Mouse (Mus musculus) urinary bladder, postnatal 36 days (tissue): ENCODE measurements around the gene Slc25a34.

ENCODE experiments used
- DNase-seq, 2 experiments: peaks; one replicate each; pipeline ENCODE4 v3.0.0; 2022; ENCODE audit warnings: low spot score in 2 of 2, mixed read lengths in 1 of 2

The Slc25a34 gene

DNA sequence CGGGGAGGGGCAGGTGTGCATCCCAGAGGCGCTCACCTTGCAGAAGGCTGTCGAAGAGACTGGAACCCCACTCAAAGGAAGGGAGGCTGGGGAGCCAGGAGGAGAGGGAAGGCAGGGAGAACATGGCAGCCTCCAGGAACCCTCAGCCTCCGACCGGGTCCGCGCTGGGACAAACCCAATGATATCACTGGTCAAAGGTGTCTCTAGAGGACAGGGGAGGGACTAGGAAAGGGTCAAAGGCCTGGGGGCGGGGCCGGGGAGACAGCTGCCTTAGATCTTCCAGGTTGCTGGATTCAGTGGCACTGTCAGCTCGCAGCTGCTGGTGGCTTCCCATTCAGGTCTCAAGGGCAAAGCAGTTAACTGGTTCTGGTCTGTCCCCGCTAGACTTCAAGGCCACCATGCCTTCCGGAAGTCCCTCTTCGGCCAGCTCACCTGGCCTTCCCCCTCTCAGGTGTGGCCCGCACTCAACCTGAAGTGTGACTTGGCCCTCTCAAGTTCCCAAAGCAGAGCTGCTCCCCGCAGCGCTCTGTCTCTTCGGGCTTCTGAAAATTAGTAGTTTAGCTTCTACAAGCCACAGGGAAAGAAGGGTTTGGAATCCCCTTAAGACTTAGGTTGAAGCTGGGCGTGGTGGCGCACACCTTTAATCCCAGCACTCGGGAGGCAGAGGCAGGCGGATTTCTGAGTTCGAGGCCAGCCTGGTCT lies 5.6 kb downstream of the Slc25a34 start:
- no peak for DNase-seq

DNA sequence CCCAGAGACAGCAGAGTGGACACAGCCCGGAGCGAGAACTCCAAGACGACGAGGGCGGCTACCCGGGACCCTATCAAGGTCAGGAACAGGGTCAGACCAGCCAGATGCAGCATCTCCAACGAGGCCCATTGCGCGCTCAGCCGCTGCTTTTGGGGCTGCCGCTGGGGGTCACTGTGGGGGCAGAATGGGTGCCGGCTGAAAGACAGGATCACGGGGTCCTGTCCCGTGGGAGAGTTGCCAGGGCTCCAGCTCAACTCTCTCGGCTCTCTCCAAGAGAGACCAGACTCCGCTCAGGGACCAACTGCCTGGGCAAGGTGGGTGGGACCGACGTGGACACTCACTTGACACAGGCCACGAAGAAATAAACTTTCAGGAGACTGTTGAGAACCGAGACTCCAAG lies 6.3 kb downstream of the Slc25a34 start:
- DNase-seq: peak in 1 of 2 experiments; percentile 67

DNA sequence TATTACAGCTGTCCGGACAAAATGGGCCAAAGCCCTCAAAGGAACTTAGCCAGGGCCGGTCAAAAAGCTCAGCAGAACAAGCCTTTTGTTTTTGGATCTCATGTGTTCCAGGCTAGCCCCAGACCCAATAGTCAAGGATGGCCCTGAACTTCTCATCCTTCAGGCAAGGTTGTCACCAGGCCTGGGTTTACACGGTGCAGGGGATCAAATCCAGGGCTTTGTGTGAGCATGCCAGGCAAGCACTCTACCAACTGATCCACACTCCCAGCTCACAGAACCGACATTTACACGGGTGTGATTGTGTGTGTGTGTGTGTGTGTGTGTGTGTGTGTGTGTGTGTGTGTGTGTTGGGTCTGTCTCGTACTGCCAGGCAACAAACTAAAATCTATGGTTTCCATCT lies 6.8 kb downstream of the Slc25a34 start:
- no peak for DNase-seq

DNA sequence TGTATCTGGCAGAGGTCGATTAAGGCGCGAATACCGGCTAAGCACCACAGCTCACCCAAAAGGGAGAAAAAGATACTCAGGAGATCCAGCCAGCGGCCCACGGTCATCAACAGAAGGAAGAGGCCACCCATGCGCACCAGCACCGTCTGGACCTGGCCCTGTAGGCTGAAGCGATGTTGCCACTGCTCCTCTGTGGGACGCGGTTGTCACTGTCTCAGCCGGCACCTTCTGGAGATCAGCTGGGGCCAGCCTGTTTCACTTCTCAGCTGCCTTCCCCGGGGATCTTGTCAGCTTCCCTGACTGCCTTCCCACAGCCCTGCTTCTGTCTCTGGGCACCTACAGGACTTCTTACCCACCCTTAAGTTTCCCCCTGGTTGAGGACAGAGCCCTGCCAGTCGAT lies 8.7 kb downstream of the Slc25a34 start:
- DNase-seq: no peak

DNA sequence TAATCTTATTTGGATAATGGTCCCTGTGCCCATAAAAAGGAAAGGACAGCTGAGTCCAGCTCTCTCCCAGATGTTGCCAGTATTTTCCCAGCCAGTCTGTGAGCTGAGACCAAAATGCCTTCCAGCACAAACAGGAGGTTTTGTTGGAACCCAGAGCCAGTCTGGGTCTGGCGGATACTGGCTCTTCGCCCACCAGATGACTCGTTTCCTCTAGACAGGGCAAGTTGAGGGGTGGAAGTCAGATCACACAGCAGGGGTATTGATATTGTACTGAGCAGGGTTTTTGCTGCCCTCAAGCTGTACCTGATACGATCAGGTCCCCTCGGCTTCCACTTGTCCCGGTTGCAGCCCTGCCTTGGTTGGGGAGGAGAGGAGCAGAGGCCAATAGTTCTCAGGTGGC lies 14.1 kb downstream of the Slc25a34 start:
- DNase-seq: no peak

DNA sequence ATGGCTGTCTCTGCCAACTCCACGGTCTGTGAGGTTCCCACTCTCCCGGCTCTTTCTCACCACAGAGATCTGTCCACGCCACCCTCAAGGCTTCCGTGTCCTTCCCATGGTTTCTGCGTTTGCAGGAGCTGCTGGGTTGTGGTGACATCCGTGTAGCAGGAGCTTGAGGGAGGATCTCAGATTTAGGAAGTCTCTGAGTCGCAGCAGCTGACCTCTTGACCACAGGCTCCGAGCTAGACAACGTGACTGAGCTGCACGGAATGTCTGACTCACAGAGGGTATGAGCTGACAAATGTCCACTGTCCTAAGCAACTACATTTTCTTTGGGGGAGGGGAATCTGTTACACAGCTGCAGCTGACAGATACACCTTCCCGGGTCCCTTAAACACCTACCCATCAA lies 17.8 kb downstream of the Slc25a34 start, which contains the start of gene Fblim1:
Fblim1 (minus strand) TSS at position 236 of the 400 bp plus-strand sequence.
- no peak for DNase-seq

DNA sequence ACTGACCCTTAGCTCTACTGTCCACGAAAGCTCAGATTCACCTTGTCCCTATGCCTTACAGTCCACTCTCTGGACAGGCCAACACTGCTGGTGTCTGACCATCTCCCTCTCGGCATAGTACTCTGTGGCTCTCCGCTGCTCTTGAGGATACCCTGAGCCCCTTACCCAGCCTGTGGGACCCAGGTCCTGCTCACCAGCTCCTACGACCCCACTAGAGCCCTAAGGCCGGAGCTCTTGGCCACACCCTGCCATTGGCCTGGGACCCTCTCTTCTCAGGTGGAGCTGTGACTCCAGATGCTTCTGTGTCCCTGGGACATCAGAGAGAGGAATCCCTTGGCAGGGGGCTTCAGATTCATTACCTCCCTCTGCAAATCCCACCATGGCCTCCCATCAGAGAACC lies 18.2 kb downstream of the Slc25a34 start:
- DNase-seq: no peak

DNA sequence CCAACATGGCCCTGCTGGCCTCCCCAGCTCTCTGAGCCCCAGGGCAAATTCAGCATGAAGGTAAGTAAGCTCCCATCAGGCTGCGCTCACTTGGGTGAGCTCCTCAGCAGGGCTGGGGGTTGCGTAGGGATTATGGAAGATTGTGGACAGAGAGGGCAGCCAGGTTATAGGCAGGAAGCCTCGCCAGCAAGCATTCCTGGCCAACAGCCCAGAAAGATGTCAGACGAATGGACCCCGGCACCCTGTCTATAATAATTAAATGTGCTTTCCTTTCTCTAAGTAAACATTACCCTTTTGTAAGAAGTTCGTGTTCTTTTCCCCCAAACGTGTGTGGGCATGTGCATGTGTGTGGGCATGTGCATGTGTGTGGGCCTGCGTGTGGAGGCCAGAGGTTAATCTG lies 19.1 kb downstream of the Slc25a34 start:
- DNase-seq: peak in 1 of 2 experiments; percentile 42

DNA sequence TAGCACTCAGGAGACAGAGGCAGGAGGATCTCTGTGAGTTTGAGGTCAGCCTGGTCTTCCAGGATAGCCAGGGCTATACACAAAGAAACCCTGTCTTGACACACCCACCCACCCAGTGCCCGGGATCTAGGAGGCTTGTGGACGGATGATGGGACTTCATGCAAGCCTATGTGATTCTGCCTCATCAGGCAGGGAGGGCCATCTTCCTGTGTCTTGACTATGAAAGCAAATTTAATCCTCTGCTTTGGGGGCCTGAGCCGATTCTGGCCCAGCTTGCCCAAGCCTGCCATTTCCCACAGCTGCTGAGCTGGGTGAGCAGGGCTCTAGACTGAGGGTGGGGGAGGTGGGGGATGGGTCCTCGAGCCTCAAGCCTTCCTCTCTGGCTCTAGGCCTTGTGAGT lies 19.7 kb downstream of the Slc25a34 start:
- DNase-seq: no peak

DNA sequence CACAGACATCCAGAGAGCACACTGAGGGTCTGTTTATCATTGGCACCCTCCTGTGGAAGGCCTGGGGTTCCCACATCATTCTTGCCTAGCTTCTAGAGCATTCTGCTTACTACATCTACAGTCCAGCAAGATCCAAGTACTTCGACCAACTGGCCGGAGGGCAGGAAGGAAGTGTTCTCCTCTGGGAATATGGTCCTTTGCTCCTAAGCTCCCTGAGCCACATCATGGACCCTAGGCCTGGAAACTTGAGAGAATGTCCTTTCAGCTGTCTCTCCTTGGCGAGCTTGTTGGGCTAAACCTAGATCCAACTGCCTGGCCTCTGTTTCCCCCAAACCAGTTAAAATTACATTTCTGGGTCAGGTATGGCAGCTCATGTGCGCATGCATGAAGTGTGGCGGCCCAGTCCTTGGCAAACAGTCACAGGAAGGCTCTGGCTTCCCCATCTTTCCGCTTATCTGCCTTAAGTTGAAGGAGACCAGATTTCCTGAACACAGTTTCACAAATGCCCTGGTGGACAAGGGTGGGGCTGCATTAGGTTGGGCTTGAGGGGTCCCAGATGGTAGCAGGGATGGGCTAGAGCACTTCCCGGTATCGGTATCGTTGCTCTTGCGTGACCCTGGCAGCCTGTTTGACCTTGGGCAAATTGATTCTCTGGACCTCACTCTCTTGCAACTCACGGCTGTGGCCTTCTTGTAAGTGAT lies 20.9 kb downstream of the Slc25a34 start:
- DNase-seq: no peak

DNA sequence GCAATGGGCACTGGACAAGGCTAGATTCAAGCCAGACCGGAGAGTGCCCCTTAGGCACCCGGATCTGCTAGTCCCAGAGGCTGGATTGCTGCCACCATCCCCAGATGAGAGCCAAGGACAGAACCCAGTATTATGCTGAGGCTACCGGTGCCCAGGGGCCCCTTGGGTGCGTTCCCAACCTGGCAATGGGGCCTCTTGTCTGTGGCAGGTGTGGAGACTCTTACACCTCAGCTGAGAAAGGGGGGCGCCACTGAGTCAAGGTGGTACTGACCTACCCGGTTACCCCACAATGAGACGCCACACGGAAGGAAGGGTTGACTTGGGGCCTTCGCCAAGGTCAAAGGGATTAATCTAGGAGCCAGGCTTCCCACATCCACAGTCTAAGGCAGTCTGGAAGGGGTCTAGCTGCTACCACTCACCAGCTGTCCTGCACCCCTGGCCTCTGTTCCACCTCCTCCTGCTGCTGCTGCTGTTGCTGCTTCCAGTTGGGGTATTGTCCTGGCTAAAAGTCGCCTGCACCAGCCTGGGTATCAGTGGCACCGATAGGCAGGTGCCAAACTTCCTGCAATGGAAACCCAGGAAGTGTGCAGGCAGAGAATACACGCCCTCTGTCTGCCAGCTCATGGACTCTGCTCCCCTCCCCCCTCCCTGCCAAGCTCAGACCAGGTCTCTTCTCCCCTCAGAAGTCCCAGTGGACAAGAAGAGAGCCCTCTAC lies 22.3 kb downstream of the Slc25a34 start:
- no peak for DNase-seq

DNA sequence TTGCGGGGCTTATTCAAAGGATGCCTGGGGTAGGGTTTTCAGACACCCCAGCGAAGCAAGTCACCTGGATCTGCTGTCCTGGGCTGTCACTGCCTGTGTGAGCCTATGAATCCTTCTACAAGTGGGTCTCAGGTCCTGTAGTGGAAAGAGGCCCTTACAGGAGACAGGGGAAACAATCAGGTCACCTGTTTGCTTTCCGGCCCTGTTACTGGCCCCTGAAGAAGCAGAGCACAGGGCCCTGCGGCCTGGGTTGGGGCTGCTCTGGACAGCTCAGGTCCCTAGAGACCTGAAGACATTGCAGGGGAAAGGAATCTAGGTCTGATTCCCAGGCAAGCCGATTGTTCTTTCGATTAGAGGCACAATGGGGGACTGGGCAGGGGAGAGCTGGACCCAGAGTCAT lies 23.3 kb downstream of the Slc25a34 start:
- no peak for DNase-seq

DNA sequence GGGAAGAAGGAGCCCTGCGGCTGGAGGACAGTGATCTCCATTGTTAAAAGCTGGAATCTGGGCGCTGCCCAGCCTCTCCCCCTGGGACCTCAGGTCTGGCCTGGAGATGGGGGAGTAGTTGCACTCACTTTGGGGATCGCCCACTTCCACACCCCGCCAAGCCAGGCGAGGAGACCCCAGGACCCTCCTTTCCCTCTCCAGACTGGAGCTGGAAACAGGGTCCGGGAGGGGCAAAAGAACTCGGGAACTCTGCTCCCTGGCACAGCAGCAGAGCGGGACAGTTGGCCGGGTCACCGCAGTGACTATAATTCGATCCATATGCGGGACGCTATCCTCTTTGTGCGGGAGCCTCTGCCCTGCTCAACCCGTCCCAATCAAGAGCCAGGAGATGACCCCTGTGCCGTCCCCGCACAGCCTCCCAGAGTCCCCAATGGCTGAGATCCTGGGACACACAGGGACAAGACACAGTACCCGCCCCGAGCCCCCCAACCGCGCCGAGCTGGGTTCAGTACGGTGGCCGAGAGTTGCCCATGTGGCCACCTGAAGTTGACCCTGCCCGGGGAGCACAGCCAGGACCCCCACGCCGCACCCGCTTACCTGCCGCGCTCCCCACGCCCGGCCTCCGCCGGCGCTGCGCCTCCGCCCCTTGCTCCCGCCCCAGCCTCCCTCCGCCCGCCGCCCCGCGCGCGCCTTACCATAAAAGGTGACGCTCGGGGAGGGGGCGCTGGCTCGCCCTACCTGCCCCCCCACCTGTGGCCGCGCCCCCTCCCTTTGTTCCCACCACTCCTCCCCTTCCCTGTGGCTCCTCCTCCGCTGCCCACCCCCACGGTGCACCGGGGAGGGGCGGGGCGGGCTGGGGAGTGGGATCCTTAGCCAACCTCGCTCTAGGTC lies 24.1 kb downstream of the Slc25a34 start:
- DNase-seq: no peak

DNA sequence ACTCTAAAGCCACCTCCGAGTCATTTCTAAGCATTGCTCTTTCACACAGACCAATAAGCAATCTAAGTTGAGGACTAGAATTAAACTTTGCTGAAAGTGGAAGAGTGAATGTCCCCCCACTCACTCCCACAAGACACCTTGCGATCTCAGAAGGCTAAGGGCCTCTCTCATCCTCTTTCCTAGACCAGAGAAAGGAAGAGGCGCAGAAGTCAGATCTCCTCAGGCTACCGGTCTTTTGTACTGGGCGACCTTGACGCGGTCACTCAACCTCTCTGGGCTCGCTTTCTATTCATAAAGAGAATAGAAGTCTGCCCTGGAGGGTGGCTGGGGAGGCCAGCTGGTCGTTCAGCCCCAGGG lies 24.7 kb downstream of the Slc25a34 start:
- no peak for DNase-seq

DNA sequence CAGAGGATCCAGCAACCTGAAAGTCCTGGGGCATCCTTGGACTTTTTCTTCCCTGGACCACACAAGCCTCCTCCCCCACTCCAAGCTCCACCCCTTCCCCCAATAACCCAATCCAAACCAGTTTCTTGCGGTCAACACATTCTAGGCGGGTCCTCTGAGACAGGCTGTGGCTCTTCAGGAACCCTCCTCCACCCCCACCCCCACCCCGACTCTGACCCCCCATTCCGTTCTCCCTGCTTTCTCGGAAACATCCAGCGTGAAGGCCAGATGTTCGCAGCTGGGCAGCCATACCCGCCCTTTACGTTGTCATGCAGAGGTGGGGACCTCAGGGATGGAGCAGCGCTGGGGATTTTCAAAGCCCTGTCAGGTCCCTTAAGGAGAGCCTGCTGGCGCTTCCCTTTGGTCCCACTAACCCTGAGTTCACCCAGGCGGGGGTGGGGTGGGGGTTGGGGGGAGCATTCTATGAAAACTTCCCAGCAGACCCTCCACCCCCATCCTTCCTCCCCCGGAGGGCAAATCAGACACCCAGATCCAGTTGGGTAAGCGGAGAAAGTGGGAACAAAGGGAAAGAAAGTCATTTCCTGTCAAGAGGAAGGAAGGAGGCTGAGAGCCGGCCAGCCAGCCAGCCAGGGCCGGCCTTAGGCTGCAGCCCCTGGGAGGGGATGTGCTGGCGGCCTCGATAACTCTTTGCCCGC lies 25.3 kb downstream of the Slc25a34 start:
- no peak for DNase-seq

DNA sequence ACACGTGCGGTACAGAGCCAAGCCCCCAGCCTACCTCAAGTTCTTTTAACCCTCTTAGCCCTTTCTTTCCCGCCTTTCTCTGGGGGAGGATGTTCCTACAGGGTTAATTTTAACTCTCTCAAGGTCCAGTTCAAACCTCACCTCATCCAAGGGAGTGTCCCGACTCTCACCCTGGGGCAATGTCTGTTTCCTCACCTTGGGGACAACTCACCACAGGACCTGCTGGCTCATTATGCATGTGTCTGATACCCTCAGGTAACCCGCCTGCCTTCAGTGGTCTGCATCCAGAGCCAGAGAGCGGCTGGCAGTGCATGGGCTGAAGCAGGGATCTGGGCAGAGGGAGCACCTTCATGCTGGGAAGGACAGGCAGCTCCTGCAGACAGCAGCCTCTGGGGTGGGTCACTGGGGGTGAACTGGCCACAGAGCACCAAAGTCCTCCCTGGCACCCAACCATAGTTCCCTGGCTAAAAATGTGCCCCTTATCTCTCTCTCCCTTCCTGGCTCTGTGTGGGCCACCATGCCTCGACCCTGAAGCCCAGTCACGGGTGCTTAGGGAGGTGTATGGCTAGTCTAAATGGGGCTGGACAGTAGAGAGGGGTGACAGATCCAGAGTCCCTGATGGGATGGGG lies 26.8 kb downstream of the Slc25a34 start:
- no peak for DNase-seq

DNA sequence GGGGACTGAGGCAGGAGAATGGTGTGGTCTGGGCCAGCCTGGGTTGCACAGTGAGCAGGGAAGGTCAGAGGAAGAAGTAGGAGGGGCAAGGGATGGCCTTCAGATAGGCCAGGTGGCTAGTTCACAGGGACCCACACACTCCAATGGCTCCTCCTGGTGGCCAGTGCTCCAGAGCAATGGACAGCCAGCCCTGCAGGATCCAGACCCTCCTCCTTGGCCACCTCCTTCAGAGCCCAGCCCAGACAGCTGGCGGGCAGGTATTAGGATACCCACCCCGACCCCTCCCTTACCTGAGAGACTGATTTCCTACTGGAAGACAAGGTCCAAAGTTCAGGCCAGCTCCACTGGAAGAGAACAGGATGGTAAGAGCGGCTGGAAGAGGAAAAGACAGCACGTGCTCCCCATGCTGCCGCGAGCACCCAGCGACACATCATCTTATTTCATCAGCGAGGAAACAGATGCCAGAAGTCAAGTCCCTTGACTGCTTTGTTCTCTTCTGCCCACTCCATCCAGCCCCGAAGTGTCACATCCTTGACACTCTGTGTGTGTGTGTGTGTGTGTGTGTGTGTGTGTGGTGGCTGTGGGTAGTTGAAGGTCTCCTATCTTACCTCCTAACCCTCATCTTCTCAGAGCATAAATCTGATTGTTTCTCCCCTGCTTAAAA lies 27.9 kb downstream of the Slc25a34 start:
- DNase-seq: no peak

DNA sequence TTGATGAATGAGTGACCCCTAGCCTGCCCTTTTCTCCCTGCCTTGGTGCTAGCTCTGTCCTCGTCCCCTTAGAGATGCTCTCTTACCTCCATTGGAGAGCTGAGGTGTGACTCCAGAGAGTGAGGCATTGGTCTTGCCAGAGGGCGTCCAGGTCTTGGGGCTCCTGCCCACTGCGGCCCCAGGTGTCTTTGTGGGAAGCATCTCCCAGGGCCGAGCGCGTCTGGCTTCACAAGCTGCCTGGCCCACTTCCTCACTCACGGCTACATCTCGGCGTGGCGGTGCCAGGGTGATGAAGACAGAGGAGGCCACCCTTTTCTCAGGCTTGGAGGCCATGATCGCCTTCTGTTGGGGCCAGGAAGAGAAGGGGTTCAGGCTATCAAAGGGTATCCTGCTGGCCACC lies 28.5 kb downstream of the Slc25a34 start:
- DNase-seq: no peak

DNA sequence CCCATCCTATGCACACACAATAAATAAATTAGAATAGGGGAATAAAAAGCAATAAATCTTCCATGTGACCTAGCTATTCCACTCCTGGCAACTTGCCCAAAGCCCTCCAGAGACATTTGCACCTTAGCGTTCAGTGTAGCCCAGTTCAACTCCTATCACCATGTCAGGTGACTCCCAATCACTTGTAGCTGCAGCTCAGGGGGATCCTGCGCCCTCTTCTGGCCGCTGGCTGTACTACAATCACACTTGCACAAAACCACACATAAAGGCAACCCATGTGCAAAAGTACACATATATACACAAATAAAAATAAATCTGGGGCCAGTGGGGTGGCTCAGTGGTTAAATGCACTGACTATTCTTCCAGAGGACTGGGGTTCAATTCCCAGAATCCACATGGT lies 32.1 kb downstream of the Slc25a34 start:
- no peak for DNase-seq

DNA sequence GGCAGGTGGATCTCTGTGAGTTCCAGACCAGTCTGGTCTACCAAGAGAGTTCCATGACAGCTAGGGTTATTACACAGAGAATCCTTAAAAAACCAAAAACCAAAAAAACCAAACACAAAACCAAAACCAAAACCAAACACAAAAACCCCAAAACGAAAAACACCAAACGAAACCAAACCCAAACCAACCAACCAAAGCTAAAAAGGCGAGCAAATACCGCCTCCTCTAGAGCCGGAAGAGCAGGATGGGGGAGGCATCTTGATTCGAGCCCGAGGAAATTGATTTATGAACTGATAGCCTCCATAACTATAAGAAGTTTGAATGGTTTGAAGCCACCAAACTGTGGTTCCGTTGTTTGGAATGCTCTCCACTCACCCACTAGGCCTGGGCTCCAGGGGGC lies 39.7 kb downstream of the Slc25a34 start:
- DNase-seq: no peak
